Mouse (Mus musculus) liver, embryonic 14.5 days (tissue): ENCODE data around the gene Eif4b. TPM values are rescaled to one million over a fixed set of nuclear protein-coding genes. Genes with fewer than 3 reads are reported as not detected.

Source experiments
- ATAC-seq: fragments of 200-750 bp; cut with Nextera tagmentation; 2 replicates; pipeline ENCODE4 v1.8.0; 2017; ENCODE audit warnings: moderate number of reproducible peaks, mild to moderate bottlenecking, moderate library complexity; ENCODE audit not compliant: insufficient read depth
- DNase-seq, 3 experiments: peaks; one replicate each; pipeline ENCODE4 v3.0.0-alpha.2; 2012 to 2013; ENCODE audit warnings: low read depth in 3 of 3, low spot score in 3 of 3
- H3K27ac ChIP-seq: fragments of 300-500 bp; sonication (generic); 2 replicates; pipeline ENCODE4 v1.5.1; 2014; ENCODE audit warnings: moderate library complexity, mild to moderate bottlenecking, control low read depth, inconsistent platforms
- H3K27me3 ChIP-seq: fragments of 300-500 bp; sonication (generic); 2 replicates; pipeline ENCODE4 v1.6.1; 2014; ENCODE audit warnings: mild to moderate bottlenecking, low read length, moderate library complexity; ENCODE audit not compliant: control insufficient read depth, insufficient read depth
- H3K36me3 ChIP-seq: fragments of 300-500 bp; sonication (generic); replicated peaks from 2 replicates; pipeline ENCODE4 v1.6.1; 2014; ENCODE audit warnings: low read depth; ENCODE audit not compliant: control insufficient read depth, insufficient read depth
- H3K4me1 ChIP-seq, 2 experiments: fragments of 200-500 bp in 1 of 2; fragments of 300-500 bp in 1 of 2; sonication (generic) in 1 of 2; replicated peaks; 2 replicates each; pipeline ENCODE4 v1.6.1; 2012 to 2014; ENCODE audit warnings: antibody characterized with exemption in 1 of 2, inconsistent platforms in 1 of 2, low read length in 1 of 2; ENCODE audit not compliant: control insufficient read depth in 2 of 2, insufficient read depth in 2 of 2
- H3K4me2 ChIP-seq: fragments of 300-500 bp; sonication (generic); 2 replicates; pipeline ENCODE4 v1.6.1; 2014; ENCODE audit warnings: low read depth, mild to moderate bottlenecking, control low read depth, moderate library complexity
- H3K4me3 ChIP-seq, 2 experiments: fragments of 200-500 bp in 1 of 2; fragments of 300-500 bp in 1 of 2; sonication (generic) in 1 of 2; 2 replicates each; pipeline ENCODE4 v1.5.1; 2012 to 2014; ENCODE audit warnings: low read depth in 2 of 2, low read length in 2 of 2, mild to moderate bottlenecking in 2 of 2, control low read depth in 1 of 2, inconsistent platforms in 1 of 2, moderate library complexity in 1 of 2; ENCODE audit not compliant: insufficient read depth in 1 of 2
- H3K9ac ChIP-seq: fragments of 300-500 bp; sonication (generic); replicated peaks from 2 replicates; pipeline ENCODE4 v1.6.1; 2014; ENCODE audit warnings: mild to moderate bottlenecking, control low read depth, moderate library complexity
- H3K9me3 ChIP-seq: fragments of 300-500 bp; sonication (generic); 2 replicates; pipeline ENCODE4 v1.6.1; 2016; ENCODE audit warnings: low read length, mixed read lengths; ENCODE audit not compliant: control insufficient read depth
- CTCF ChIP-seq: IDR thresholded peaks from 2 replicates; pipeline ENCODE4 v1.5.1; 2016; ENCODE audit warnings: antibody characterized with exemption, low read depth, control low read depth
- EP300 ChIP-seq: IDR thresholded peaks from 2 replicates; pipeline ENCODE4 v1.6.1; 2016; ENCODE audit warnings: antibody characterized with exemption, low read depth
- WGBS: fragments of 180-500 bp; shearing (Covaris S2); extraction: QIAGEN DNeasy Blood & Tissue Kit; methylation state at CpG from one replicate; pipeline ENCODE4 v1.1.7; 2014; ENCODE audit not compliant: insufficient replicate concordance; 5-methylcytosine and 5-hydroxymethylcytosine counted together
- polyA plus RNA-seq, 2 experiments: library from polyadenylated mRNA; depleted of rRNA in 1 of 2; stranded (reverse) in 1 of 2; unstranded in 1 of 2; fragments of >200 nt; fragmentation: Nextera tagmentation in 1 of 2; extraction: Ambion mirVana in 1 of 2; gene quantifications; 2 replicates each; pipeline versions ENCODE4 v1.2.1 to v1.2.3; 2012 to 2014

The Eif4b gene
- polyA plus RNA-seq, 2 experiments: 47.8 to 66.4 TPM

DNA sequence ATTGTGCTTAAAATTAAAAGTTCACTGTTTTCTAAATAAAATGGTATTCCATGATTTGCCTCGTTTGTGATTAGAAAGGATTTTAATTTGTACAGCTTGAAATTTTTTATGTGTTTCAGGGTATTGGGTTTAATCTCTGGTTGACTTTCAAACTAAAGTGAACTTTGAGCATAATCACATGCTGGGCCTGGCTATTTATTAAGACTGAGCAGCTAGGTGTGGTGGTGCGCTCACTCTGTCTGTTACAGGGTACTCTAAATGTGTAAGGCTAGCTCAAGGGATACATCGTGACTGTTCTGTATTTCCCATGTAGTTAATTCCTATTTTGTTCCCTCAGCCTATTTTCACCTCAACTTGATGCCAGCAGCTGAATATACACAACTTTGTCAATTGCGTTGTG, 8.6 kb downstream of the Eif4b start:
- TF ChIP-seq CTCF (no peak), EP300 (no peak)
- Histone ChIP-seq H3K27me3 (no peaks in the 10 kb centered on the region), H3K9ac (no peak overlapping the region), H3K4me2 (no peak overlapping the region), H3K36me3 (peaks cover 56% of the 10 kb centered on the region), H3K4me1 (peaks cover 0 to 2% of the 10 kb centered on the region in 2 experiments), H3K27ac (no peak overlapping the region), H3K4me3 (no peak overlapping the region), H3K9me3 (no peaks in the 10 kb centered on the region)
- ATAC-seq (no peak), DNase-seq (no peak)
- WGBS: 84% methylated on average over 4 of the region's 4 CpGs

DNA sequence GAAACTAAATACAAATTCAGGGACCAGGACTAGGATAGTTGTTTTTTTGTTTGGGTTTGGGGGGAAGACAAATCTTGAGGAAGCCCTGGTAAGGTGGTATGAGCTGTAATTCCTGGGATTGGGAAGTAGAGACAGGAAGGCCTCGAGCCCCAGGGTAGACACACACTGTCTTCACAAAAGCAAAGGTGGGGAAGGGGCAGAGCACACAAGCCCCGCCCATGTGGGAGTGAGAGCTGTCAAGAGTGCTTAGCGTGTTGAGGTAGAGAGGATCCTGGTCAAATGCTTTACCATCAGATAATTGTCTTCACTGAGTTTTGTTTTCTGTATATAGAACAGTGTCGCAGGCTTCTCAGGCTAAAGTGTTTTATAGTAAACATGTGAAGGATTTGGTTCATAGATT, 9.5 kb downstream of the Eif4b start:
- no peak for TF ChIP-seq EP300
- no peak for TF ChIP-seq CTCF
- H3K27me3 ChIP-seq: no peaks in the 10 kb centered on the region
- WGBS: 64% methylated on average over 4 of the region's 4 CpGs
- no peak overlapping the region for H3K9ac ChIP-seq
- peaks cover 0 to 2% of the 10 kb centered on the region in 2 experiments; a peak in 2 of 4 replicates for H3K4me1 ChIP-seq
- ATAC-seq (no peak), DNase-seq (no peak)
- no peaks in the 10 kb centered on the region for H3K9me3 ChIP-seq
- H3K4me2 ChIP-seq: no peak overlapping the region
- no peak overlapping the region for H3K4me3 ChIP-seq
- peaks cover 65% of the 10 kb centered on the region for H3K36me3 ChIP-seq
- H3K27ac ChIP-seq: no peak overlapping the region

DNA sequence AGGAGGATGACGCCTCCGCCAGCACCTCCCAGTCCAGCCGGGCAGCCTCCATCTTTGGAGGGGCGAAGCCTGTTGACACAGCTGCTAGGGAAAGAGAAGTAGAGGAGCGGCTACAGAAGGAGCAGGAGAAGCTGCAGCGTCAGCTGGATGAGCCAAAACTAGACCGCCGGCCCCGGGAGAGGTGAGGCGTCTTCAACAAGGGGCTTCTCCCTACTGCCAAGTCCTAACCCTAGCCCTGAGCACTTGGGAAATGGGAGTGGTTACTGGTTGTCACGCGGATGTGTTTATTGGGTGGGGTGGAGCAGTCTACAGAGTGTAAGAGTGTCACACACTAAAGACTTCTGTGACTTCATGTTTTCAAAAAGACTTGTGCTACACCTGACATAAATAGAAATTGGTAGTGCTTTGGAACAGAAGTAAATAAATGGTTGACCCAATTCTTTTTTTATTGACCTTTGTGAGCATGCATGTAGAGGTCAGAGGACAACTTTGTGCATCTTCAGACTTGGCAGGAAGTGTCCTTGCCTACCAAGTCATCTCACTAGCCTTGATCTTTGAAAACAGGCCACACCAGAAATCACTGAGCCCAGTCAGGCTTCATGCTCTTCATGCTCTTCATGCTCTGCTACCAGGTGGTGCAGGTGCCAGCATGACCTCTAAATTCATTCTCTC, 16.5 kb downstream of the Eif4b start:
- ATAC-seq (no peak), DNase-seq (no peak)
- H3K36me3 ChIP-seq: peaks cover 96% of the 10 kb centered on the region
- WGBS: 73% methylated on average over 12 of the region's 12 CpGs
- H3K9me3 ChIP-seq: no peaks in the 10 kb centered on the region
- H3K27ac ChIP-seq: no peak overlapping the region
- no peaks in the 10 kb centered on the region for H3K4me1 ChIP-seq
- TF ChIP-seq EP300 (no peak), CTCF (no peak)
- no peak overlapping the region for H3K9ac ChIP-seq
- H3K27me3 ChIP-seq: no peaks in the 10 kb centered on the region
- no peak overlapping the region for H3K4me2 ChIP-seq
- H3K4me3 ChIP-seq: no peak overlapping the region

DNA sequence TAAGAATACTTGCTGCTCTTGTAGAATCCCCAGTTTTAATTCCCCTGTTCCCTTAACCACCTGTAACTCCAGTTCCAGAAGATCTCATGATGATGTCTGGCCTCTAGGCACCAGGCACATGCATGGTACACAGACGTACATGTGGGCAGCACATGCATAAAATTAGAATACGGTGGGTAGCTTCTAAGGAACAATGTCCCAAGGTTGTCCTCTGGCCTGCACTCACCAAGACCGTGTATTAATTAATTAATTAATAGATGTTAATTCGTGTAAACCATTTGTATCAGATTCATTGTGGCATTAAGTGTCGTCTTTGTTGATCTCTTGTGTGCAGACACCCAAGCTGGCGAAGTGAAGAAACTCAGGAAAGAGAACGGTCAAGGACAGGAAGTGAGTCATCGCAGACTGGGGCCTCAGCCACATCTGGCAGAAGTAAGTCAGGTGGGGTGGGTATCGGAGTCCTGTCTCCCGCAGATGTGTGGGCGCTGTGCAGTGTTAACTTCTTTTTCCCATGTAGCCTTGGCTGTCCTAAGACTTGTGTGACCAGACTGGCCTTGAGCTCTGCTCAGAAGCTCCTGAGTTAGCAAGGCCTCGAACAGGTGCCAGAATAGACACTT, 17.6 kb downstream of the Eif4b start:
- no peak for ATAC-seq
- DNase-seq: no peak
- Histone ChIP-seq H3K4me3 (no peak overlapping the region), H3K27ac (no peak overlapping the region), H3K4me2 (no peak overlapping the region), H3K9me3 (no peaks in the 10 kb centered on the region), H3K27me3 (no peaks in the 10 kb centered on the region), H3K9ac (no peak overlapping the region), H3K36me3 (peaks cover 98% of the 10 kb centered on the region), H3K4me1 (no peaks in the 10 kb centered on the region; a peak in 1 of 4 replicates)
- WGBS: 49% methylated on average over 12 of the region's 12 CpGs
- TF ChIP-seq EP300 (no peak), CTCF (no peak)

DNA sequence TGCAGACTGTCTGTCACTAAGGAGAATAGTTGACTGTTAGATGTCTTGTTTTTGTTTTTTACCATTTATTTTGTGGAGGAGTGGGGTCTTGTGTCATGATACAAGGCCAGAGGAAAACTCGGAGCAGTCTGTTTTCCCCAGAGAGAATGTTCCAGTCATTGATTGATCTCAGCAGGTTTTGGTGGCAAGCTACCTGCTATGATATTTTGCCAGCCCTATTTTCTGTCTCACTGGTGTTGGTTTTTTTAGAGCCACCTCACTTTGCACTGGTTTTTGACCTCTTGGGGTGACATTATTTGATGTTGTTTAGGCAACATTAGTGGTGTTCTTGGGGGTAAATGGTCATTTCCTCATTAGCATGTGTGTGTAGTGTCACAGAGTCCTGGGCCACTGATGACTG, 18.1 kb downstream of the Eif4b start:
- no peak overlapping the region for H3K9ac ChIP-seq
- no peaks in the 10 kb centered on the region for H3K9me3 ChIP-seq
- no peak overlapping the region for H3K27ac ChIP-seq
- H3K4me2 ChIP-seq: no peak overlapping the region
- DNase-seq (no peak), ATAC-seq (no peak)
- peaks cover 98% of the 10 kb centered on the region for H3K36me3 ChIP-seq
- H3K4me3 ChIP-seq: no peak overlapping the region
- no peaks in the 10 kb centered on the region for H3K27me3 ChIP-seq
- TF ChIP-seq CTCF: no peak
- TF ChIP-seq EP300: no peak
- no peaks in the 10 kb centered on the region; a peak in 1 of 4 replicates for H3K4me1 ChIP-seq
- WGBS: 84% methylated on average over 1 of the region's 1 CpGs
